Mouse (Mus musculus) kidney, embryonic 15.5 days (tissue): Measurements from ENCODE around the gene Myh8. TPM values are rescaled to one million over a fixed set of nuclear protein-coding genes. Genes with fewer than 3 reads are reported as not detected.

Source experiments
- ATAC-seq: fragments of 200-750 bp; cut with Nextera tagmentation; replicated peaks from 2 replicates; pipeline ENCODE4 v1.8.0; 2017; ENCODE audit warnings: moderate TSS enrichment; ENCODE audit not compliant: low FRiP score
- H3K27ac ChIP-seq: fragments of 300-500 bp; sonication (generic); 2 replicates; pipeline ENCODE4 v1.5.1; 2015; ENCODE audit warnings: mild to moderate bottlenecking, inconsistent platforms
- H3K27me3 ChIP-seq: fragments of 300-500 bp; sonication (generic); 2 replicates; pipeline ENCODE4 v1.6.1; 2015; ENCODE audit warnings: inconsistent platforms
- H3K36me3 ChIP-seq: fragments of 300-500 bp; sonication (generic); 2 replicates; pipeline ENCODE4 v1.6.1; 2015; ENCODE audit warnings: inconsistent platforms
- H3K4me1 ChIP-seq: fragments of 300-500 bp; sonication (generic); 2 replicates; pipeline ENCODE4 v1.6.1; 2015; ENCODE audit warnings: inconsistent platforms
- H3K4me2 ChIP-seq: fragments of 300-500 bp; sonication (generic); 2 replicates; pipeline ENCODE4 v1.6.1; 2015; ENCODE audit warnings: moderate library complexity, mild to moderate bottlenecking, inconsistent platforms
- H3K4me3 ChIP-seq: fragments of 300-500 bp; sonication (generic); replicated peaks from 2 replicates; pipeline ENCODE4 v1.5.1; 2015; ENCODE audit warnings: mild to moderate bottlenecking, inconsistent platforms
- H3K9ac ChIP-seq: fragments of 300-500 bp; sonication (generic); 2 replicates; pipeline ENCODE4 v1.6.1; 2015; ENCODE audit warnings: mild to moderate bottlenecking, inconsistent platforms
- H3K9me3 ChIP-seq: fragments of 300-500 bp; sonication (generic); replicated peaks from 2 replicates; pipeline ENCODE4 v1.6.1; 2016; ENCODE audit warnings: inconsistent platforms
- WGBS: fragments of 180-500 bp; shearing (Covaris S2); methylation state at CpG from one replicate; pipeline ENCODE4 v1.1.7; 2015; ENCODE audit warnings: mixed read lengths; 5-methylcytosine and 5-hydroxymethylcytosine counted together
- polyA plus RNA-seq: library from polyadenylated mRNA; unstranded; fragments of >200 nt; fragmentation: Nextera tagmentation; extraction: Ambion mirVana; gene quantifications from 2 replicates; pipeline ENCODE4 v1.2.1, GENCODE M21; 2015

The Myh8 gene
- polyA plus RNA-seq = 6.6 and 20.3 TPM in 2 replicates

GRCm38 (mm10) chr11:67276601-67277174 lies at the start of gene Myh8:
TSS of gene Myh8 (plus strand) at chr11:67277124.
- 85% methylated on average over 10 of the region's 10 CpGs for WGBS
- H3K9me3 ChIP-seq = no peaks in the 10 kb centered on the region
- no peak within 1 kb of the TSS for H3K27ac ChIP-seq
- H3K36me3 ChIP-seq = no peaks in the 10 kb centered on the region
- H3K4me2 ChIP-seq = no peak within 1 kb of the TSS
- H3K27me3 ChIP-seq = no peaks in the 10 kb centered on the region
- H3K4me1 ChIP-seq = no peaks in the 10 kb centered on the region
- H3K9ac ChIP-seq = no peak within 1 kb of the TSS
- no peak within 1 kb of the TSS for H3K4me3 ChIP-seq
- no peak for ATAC-seq

DNA sequence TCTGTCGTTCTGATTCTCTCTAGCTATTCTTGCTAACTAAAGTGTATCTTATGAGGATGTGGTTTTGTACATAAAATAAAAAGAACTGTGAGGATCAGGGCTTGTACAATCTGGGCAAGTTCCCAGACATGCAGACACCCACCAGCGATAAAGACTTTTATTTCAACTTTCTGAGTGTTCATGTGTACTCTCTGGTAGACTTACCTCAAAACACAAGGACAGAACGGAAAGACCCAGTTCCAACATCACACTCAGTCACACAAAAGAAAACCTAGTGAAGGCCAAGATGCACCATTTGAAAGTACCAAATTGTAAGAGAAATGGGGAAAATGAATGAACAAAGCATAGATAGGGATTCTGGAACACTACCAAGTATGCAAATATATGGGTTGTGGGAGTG lies 48.2 kb upstream of the Myh8 start:
- WGBS = 75% methylated on average over 3 of the region's 3 CpGs
- no peak overlapping the region for H3K9ac ChIP-seq
- H3K4me3 ChIP-seq = no peak overlapping the region
- no peak overlapping the region for H3K4me2 ChIP-seq
- H3K27me3 ChIP-seq = no peaks in the 10 kb centered on the region
- ATAC-seq = no peak
- no peak overlapping the region for H3K27ac ChIP-seq
- no peaks in the 10 kb centered on the region for H3K36me3 ChIP-seq
- no peaks in the 10 kb centered on the region for H3K9me3 ChIP-seq
- H3K4me1 ChIP-seq = no peaks in the 10 kb centered on the region

DNA sequence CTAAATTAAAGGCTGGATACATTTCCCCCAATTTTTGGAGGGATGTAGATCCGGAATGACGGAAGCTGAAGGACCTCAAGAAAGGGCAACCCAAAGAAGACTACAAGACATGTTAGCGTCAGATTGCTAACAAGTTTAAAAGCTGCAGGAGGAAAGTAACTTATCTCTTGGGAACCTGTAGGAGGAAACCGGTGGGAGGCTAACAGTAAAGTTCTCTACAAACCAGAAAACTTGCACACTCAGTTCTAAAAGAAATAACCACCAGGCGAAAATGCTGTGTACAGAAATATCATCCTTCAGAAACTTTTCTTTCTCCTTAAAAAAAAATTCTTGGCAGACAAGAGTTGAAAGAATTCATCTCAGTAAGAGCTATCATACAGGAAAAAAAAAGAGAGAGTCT lies 47.8 kb upstream of the Myh8 start:
- no peak for ATAC-seq
- WGBS = 68% methylated on average over 5 of the region's 5 CpGs

GRCm38 (mm10) chr11:67229946-67230345 lies 47.0 kb upstream of the Myh8 start:
- WGBS = 87% methylated on average over 2 of the region's 2 CpGs
- no peaks in the 10 kb centered on the region for H3K4me1 ChIP-seq
- no peak overlapping the region for H3K4me2 ChIP-seq
- H3K9ac ChIP-seq = no peak overlapping the region
- no peaks in the 10 kb centered on the region for H3K27me3 ChIP-seq
- H3K9me3 ChIP-seq = no peaks in the 10 kb centered on the region
- no peak overlapping the region for H3K27ac ChIP-seq
- no peaks in the 10 kb centered on the region for H3K36me3 ChIP-seq
- H3K4me3 ChIP-seq = no peak overlapping the region
- ATAC-seq = no peak

More for the DNA sequence above, 47.8 kb upstream of the Myh8 start:
- H3K9ac ChIP-seq = no peak overlapping the region
- H3K4me1 ChIP-seq = no peaks in the 10 kb centered on the region
- H3K27ac ChIP-seq = no peak overlapping the region
- H3K9me3 ChIP-seq = no peaks in the 10 kb centered on the region
- H3K27me3 ChIP-seq = no peaks in the 10 kb centered on the region
- no peaks in the 10 kb centered on the region for H3K36me3 ChIP-seq
- H3K4me2 ChIP-seq = no peak overlapping the region
- no peak overlapping the region for H3K4me3 ChIP-seq

GRCm38 (mm10) chr11:67235639-67236358 lies 41.1 kb upstream of the Myh8 start:
- WGBS = 57% methylated on average over 5 of the region's 5 CpGs
- no peaks in the 10 kb centered on the region for H3K9me3 ChIP-seq
- no peaks in the 10 kb centered on the region for H3K4me1 ChIP-seq
- no peak overlapping the region for H3K27ac ChIP-seq
- ATAC-seq = no peak
- no peaks in the 10 kb centered on the region for H3K36me3 ChIP-seq
- H3K9ac ChIP-seq = no peak overlapping the region
- H3K4me3 ChIP-seq = no peak overlapping the region
- no peaks in the 10 kb centered on the region for H3K27me3 ChIP-seq
- no peak overlapping the region for H3K4me2 ChIP-seq

DNA sequence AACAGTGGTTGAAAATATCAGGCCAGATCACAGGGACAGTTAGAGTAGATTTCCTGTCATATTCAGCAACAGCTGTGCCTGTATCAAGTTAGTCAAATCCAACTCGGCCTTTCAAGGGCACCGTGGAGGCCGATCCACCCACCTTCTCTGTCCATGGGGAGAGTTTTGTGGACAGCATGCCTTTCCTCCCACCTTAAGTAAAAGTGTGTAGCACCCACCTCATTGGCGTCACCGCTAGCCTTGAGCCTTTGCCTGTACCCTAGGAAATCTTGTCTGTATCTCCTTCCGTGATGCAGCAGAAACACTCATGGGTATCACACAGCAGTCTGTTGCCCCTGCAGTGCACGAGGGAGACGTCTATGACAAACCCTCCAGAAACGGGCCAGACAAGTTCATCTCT lies 40.1 kb upstream of the Myh8 start:
- Histone ChIP-seq H3K27ac (no peak overlapping the region), H3K9me3 (no peaks in the 10 kb centered on the region), H3K27me3 (no peaks in the 10 kb centered on the region), H3K4me1 (no peaks in the 10 kb centered on the region), H3K4me2 (no peak overlapping the region), H3K9ac (no peak overlapping the region), H3K36me3 (no peaks in the 10 kb centered on the region), H3K4me3 (no peak overlapping the region)
- ATAC-seq = no peak
- 86% methylated on average over 9 of the region's 9 CpGs for WGBS

DNA sequence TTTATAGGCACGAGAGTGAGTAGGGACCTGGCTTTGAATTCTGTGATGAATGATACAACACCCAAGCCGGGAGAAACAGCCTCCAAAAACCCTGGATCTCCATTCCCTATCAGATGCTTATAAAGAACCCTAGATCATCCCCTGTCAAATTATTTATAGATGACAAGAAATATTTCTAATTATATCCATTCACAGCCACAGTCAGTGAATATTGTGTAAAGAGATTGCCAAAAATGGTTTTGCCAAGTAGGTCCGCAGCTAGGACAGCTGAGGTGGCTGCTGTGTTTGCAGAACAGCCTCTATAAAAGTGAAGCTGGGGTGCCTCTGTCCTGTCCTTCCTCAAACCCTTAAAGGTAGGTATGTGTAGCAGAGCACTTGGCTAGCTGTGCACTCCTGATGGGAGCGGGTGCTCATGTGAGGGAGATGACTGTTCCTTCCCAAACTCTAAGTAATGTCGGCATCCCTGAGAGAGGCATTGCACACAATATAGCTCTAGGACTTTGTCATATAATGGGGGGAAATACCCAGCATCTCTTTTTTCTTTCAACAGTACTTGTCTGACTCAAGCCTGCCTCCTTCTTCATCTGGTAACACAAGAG lies 39.3 kb upstream of the Myh8 start, which contains the start of gene Myh4:
Gene Myh4, plus strand, starts transcription at position 549 of the 599 bp plus-strand sequence.
- Histone ChIP-seq H3K4me1 (no peaks in the 10 kb centered on the region), H3K27me3 (no peaks in the 10 kb centered on the region), H3K9ac (no peak within 1 kb of the TSS), H3K36me3 (no peaks in the 10 kb centered on the region), H3K27ac (no peak within 1 kb of the TSS), H3K4me2 (no peak within 1 kb of the TSS), H3K4me3 (no peak within 1 kb of the TSS), H3K9me3 (no peaks in the 10 kb centered on the region)
- no peak for ATAC-seq
- 73% methylated on average over 5 of the region's 5 CpGs for WGBS

DNA sequence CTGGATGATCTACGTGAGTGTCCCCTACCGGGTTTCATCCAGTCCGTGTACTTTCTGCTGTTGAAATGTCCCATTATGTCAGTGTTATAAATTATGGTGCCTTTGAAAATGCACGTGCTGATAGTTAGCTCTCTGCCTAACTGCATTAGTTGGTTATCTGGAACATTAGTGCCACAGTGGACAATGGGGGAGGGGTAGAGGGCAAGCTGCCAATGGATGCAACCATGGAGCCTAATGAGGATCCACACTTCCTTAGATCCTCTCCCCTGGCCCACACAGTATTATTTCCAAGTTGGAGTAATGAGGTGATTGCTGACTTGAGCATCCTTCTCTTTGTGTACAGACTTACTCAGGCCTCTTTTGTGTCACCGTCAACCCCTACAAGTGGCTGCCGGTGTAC lies 35.9 kb upstream of the Myh8 start:
- Histone ChIP-seq H3K36me3 (no peaks in the 10 kb centered on the region), H3K4me3 (no peak overlapping the region), H3K27ac (no peak overlapping the region), H3K9me3 (no peaks in the 10 kb centered on the region), H3K4me2 (no peak overlapping the region), H3K9ac (no peak overlapping the region), H3K27me3 (no peaks in the 10 kb centered on the region), H3K4me1 (no peaks in the 10 kb centered on the region)
- no peak for ATAC-seq
- WGBS = 83% methylated on average over 6 of the region's 6 CpGs

DNA sequence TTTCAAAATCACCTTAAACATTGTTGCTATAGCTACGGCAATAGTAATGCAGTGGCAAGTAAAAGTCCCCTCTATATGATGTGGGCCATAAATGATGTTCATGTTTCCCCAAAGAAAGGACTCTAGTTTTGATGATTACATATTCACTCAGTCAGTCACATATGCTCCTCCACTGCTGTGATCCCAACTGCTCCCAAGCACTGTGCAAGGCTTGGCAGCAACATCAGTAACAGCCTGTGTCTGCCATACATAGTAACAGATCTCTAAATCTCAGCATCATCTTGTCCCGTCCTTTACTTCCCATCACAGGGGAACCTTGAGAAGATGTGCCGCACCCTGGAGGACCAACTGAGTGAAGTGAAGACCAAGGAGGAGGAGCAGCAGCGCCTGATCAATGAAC lies 23.2 kb upstream of the Myh8 start:
- WGBS = 92% methylated on average over 4 of the region's 4 CpGs
- no peak for ATAC-seq

DNA sequence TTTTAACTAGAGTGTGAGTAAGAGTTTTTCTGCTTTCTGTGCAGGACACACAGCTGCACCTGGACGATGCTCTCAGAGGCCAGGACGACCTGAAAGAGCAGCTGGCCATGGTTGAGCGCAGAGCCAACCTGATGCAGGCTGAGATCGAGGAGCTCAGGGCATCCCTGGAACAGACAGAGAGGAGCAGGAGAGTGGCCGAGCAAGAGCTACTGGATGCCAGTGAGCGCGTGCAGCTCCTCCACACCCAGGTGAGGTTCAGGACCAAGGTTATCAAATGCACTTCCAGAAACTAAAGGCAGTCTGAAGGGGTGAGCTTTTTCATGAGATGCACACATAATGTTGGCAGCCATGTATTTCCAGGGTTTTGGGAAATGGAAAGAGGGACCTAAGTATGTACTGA lies 19.9 kb upstream of the Myh8 start:
- no peak overlapping the region for H3K27ac ChIP-seq
- H3K9me3 ChIP-seq = no peaks in the 10 kb centered on the region
- no peak overlapping the region for H3K4me3 ChIP-seq
- no peaks in the 10 kb centered on the region for H3K27me3 ChIP-seq
- H3K9ac ChIP-seq = no peak overlapping the region
- WGBS = 75% methylated on average over 7 of the region's 7 CpGs
- no peaks in the 10 kb centered on the region for H3K36me3 ChIP-seq
- no peak overlapping the region for H3K4me2 ChIP-seq
- H3K4me1 ChIP-seq = no peaks in the 10 kb centered on the region
- ATAC-seq = no peak

More for the DNA sequence above, 23.2 kb upstream of the Myh8 start:
- no peak overlapping the region for H3K4me3 ChIP-seq
- H3K27me3 ChIP-seq = no peaks in the 10 kb centered on the region
- no peak overlapping the region for H3K27ac ChIP-seq
- no peaks in the 10 kb centered on the region for H3K4me1 ChIP-seq
- H3K9ac ChIP-seq = no peak overlapping the region
- no peaks in the 10 kb centered on the region for H3K9me3 ChIP-seq
- no peak overlapping the region for H3K4me2 ChIP-seq
- H3K36me3 ChIP-seq = no peaks in the 10 kb centered on the region

GRCm38 (mm10) chr11:67260956-67261355 lies 16.0 kb upstream of the Myh8 start:
- Histone ChIP-seq H3K9me3 (no peaks in the 10 kb centered on the region), H3K4me1 (no peaks in the 10 kb centered on the region), H3K27ac (no peak overlapping the region), H3K4me2 (no peak overlapping the region), H3K36me3 (no peaks in the 10 kb centered on the region), H3K27me3 (no peaks in the 10 kb centered on the region), H3K4me3 (no peak overlapping the region), H3K9ac (no peak overlapping the region)
- WGBS = 78% methylated on average over 6 of the region's 6 CpGs
- ATAC-seq = no peak

GRCm38 (mm10) chr11:67293440-67293839 lies 16.5 kb downstream of the Myh8 start:
- WGBS = 80% methylated on average over 1 of the region's 1 CpGs
- no peaks in the 10 kb centered on the region for H3K4me1 ChIP-seq
- no peak for ATAC-seq
- 0 out of 2 replicates have a peak, but pooled peaks cover 5% of the 10 kb centered on the region for H3K9me3 ChIP-seq
- no peak overlapping the region for H3K4me2 ChIP-seq
- no peaks in the 10 kb centered on the region for H3K36me3 ChIP-seq
- no peak overlapping the region for H3K9ac ChIP-seq
- no peaks in the 10 kb centered on the region for H3K27me3 ChIP-seq
- H3K4me3 ChIP-seq = no peak overlapping the region
- no peak overlapping the region for H3K27ac ChIP-seq
